Mouse (Mus musculus) forebrain, postnatal 0 days (tissue): ENCODE data around the gene Ptprt. TPM values are rescaled to one million over a fixed set of nuclear protein-coding genes. Genes with fewer than 3 reads are reported as not detected.
"Not testable (repeated sequence)": the region's sequence is repeated elsewhere in the genome, so short reads cannot be mapped to it uniquely, and the experiment has no call there.

Source experiments
- ATAC-seq: fragments of 200-750 bp; cut with Nextera tagmentation; 2 replicates; pipeline ENCODE4 v1.8.0; 2017; ENCODE audit warnings: mild to moderate bottlenecking, moderate library complexity
- DNase-seq: peaks from one replicate; pipeline ENCODE4 v3.0.0-alpha.2; 2015
- H3K27ac ChIP-seq: fragments of 300-500 bp; sonication (generic); 2 replicates; pipeline ENCODE4 v1.5.1; 2014; ENCODE audit warnings: low read depth, mild to moderate bottlenecking, antibody characterized with exemption, low read length, moderate library complexity, mixed read lengths
- H3K27me3 ChIP-seq: fragments of 300-500 bp; sonication (generic); 2 replicates; pipeline ENCODE4 v1.6.1; 2014; ENCODE audit warnings: mild to moderate bottlenecking, low read length, mixed read lengths; ENCODE audit not compliant: insufficient read depth
- H3K36me3 ChIP-seq: fragments of 300-500 bp; sonication (generic); 2 replicates; pipeline ENCODE4 v1.6.1; 2014; ENCODE audit warnings: mild to moderate bottlenecking, moderate library complexity; ENCODE audit not compliant: insufficient read depth
- H3K4me1 ChIP-seq: fragments of 300-500 bp; sonication (generic); 2 replicates; pipeline ENCODE4 v1.6.1; 2014; ENCODE audit warnings: antibody characterized with exemption; ENCODE audit not compliant: insufficient read depth
- H3K4me2 ChIP-seq: fragments of 300-500 bp; sonication (generic); 2 replicates; pipeline ENCODE4 v1.6.1; 2014; ENCODE audit warnings: low read depth, mild to moderate bottlenecking, moderate library complexity
- H3K4me3 ChIP-seq: fragments of 300-500 bp; sonication (generic); 2 replicates; pipeline ENCODE4 v1.5.1; 2014; ENCODE audit warnings: low read depth, low read length, mixed read lengths
- H3K9ac ChIP-seq: fragments of 300-500 bp; sonication (generic); 2 replicates; pipeline ENCODE4 v1.6.1; 2014; ENCODE audit warnings: mild to moderate bottlenecking
- H3K9me3 ChIP-seq: fragments of 300-500 bp; sonication (generic); 2 replicates; pipeline ENCODE4 v1.6.1; 2016; ENCODE audit warnings: low read length
- CTCF ChIP-seq: sonication (generic); IDR thresholded peaks from 2 replicates; pipeline ENCODE4 v1.5.1; 2016; ENCODE audit warnings: antibody characterized with exemption, control low read depth, low read depth
- WGBS: fragments of 180-500 bp; shearing (Covaris S2); extraction: QIAGEN DNeasy Blood & Tissue Kit; methylation state at CpG from one replicate; pipeline ENCODE4 v1.1.7; 2014; 5-methylcytosine and 5-hydroxymethylcytosine counted together
- polyA plus RNA-seq: library from polyadenylated mRNA; unstranded; fragments of >200 nt; fragmentation: Nextera tagmentation; extraction: Ambion mirVana; gene quantifications from 2 replicates; pipeline ENCODE4 v1.2.1, GENCODE M21; 2015
- total RNA-seq: library from RNA; depleted of rRNA; stranded (reverse); fragments of >200 nt; gene quantifications from 2 replicates; pipeline ENCODE4 v1.2.3, GENCODE M21; 2014

The Ptprt gene
- total and polyA plus RNA-seq, 2 experiments from 2014 or later, result 12.0 to 58.4 TPM

DNA sequence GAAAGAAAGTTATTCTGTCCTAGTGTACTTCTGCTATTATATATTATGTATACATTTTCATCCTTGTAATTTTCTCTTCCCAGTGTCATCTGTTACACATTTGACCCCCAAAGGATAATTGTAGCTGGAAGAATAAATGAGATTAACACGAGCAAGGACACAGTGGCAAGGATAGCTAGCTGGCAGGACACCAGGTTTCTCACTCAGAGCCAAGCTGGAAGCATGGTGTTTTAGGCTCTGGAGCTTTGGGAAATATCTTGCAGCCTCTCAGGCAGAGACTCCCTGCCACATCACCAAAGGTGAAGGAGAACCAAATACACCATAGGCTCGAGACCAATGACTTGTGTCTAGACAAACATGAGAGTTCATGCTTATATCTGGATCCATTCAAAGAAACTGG lies 1141.3 kb downstream of the Ptprt start:
- H3K4me1 ChIP-seq, result 0 out of 2 replicates have a peak, but pooled peaks cover 5% of the 10 kb centered on the region
- no peaks in the 10 kb centered on the region for H3K9me3 ChIP-seq
- H3K27ac ChIP-seq, result no peak overlapping the region
- no peak overlapping the region for H3K4me2 ChIP-seq
- no peak overlapping the region for H3K9ac ChIP-seq
- H3K27me3 ChIP-seq, result no peaks in the 10 kb centered on the region
- 57% methylated on average over 2 of the region's 2 CpGs for WGBS
- no peaks in the 10 kb centered on the region for H3K36me3 ChIP-seq
- TF ChIP-seq CTCF, result no peak
- ATAC-seq, result no peak
- H3K4me3 ChIP-seq, result no peak overlapping the region
- DNase-seq, result no peak

DNA sequence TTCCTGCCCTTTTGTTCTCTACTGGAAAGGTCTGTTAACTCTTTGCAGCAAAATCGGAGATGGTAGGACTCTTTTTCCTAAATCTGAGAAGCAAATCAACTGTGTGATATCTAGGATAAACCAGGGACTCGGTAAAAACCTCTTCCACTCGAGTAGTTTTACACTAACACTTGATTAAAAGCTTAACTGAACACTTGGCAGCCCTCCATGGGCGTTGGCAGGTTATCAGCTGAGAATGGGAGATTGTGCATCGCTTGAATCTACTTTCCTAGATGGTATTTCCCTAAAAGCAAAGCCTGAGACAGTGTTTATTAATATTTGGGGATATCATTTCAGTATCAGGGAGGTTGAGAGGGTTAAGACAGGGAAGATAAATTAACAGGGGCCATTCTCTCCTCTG lies 1144.0 kb downstream of the Ptprt start:
- no peak overlapping the region for H3K9ac ChIP-seq
- H3K27ac ChIP-seq, result no peak overlapping the region
- DNase-seq, result peak; percentile 78
- WGBS, result 13% methylated on average over 5 of the region's 5 CpGs
- no peaks in the 10 kb centered on the region for H3K36me3 ChIP-seq
- ATAC-seq, result no peak
- 0 out of 2 replicates have a peak, but pooled peaks cover 7% of the 10 kb centered on the region for H3K4me1 ChIP-seq
- no peak overlapping the region for H3K4me2 ChIP-seq
- TF ChIP-seq CTCF, result no peak
- no peaks in the 10 kb centered on the region for H3K9me3 ChIP-seq
- H3K4me3 ChIP-seq, result no peak overlapping the region
- no peaks in the 10 kb centered on the region for H3K27me3 ChIP-seq

DNA sequence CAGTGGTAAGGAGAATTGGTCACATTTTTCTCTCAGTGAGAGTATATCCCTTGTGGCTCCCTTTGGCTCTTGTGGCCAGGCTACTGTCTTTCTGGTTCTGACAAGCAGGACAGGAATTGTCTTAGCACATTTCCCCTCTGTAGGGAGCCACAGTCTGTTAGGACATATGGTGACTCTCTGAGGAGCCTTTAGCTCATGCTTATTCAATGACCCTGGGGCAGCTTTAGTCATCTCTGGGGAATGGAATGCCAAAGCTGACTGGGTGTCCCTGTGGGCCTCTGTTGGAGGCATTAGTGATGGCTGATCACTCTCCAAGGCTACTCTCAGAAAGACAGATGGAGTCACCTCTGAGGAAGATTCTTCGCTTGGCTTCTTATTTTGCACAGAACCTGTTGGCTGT lies 1147.7 kb downstream of the Ptprt start:
- Histone ChIP-seq H3K9me3 (no peaks in the 10 kb centered on the region), H3K4me1 (0 out of 2 replicates have a peak, but pooled peaks cover 7% of the 10 kb centered on the region), H3K27ac (no peak overlapping the region), H3K9ac (no peak overlapping the region), H3K36me3 (no peaks in the 10 kb centered on the region), H3K27me3 (no peaks in the 10 kb centered on the region), H3K4me3 (no peak overlapping the region), H3K4me2 (no peak overlapping the region)
- DNase-seq (no peak), ATAC-seq (0 out of 2 replicates have a peak, but pooled peaks have one; percentile 14)
- 61% methylated on average over 1 of the region's 1 CpGs for WGBS
- no peak for TF ChIP-seq CTCF

DNA sequence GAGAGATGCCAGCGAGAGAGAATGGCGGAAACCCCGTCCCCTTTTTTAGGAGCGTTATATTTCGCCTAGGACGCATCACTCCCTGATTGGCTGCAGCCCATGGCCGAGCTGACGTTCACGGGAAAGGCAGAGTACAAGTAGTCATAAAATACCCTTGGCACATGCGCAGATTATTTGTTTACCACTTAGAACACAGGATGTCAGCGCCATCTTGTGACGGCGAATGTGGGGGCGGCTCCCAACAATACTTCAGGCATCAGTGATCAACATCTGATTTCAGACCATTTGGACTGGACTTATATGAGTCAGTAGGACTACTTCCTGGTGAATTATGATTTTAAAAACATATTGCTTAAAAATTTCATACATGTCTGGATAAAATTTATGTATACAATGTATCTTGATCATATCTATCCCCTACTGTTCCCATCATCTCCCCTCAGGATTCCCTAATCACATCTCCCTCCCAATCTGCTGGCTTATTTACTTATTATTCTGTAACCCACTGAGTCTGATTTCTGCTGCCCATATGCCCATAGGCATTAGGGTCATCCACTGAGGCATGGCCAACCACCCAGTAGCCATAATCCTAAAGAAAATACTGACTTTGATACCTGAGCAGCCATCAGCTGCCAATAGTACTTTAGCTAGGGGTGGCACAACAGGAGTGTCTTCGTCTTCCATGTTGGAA lies 1148.9 kb downstream of the Ptprt start:
- not testable (repeated sequence) for H3K4me1 ChIP-seq, H3K9me3 ChIP-seq, H3K9ac ChIP-seq, H3K4me2 ChIP-seq, H3K36me3 ChIP-seq, H3K27ac ChIP-seq, H3K4me3 ChIP-seq, H3K27me3 ChIP-seq
- WGBS, result 21% methylated on average over 5 of the region's 15 CpGs
- peak; percentile 50 for TF ChIP-seq CTCF
- ATAC-seq (peak; percentile 83), DNase-seq (peak; percentile 66)

DNA sequence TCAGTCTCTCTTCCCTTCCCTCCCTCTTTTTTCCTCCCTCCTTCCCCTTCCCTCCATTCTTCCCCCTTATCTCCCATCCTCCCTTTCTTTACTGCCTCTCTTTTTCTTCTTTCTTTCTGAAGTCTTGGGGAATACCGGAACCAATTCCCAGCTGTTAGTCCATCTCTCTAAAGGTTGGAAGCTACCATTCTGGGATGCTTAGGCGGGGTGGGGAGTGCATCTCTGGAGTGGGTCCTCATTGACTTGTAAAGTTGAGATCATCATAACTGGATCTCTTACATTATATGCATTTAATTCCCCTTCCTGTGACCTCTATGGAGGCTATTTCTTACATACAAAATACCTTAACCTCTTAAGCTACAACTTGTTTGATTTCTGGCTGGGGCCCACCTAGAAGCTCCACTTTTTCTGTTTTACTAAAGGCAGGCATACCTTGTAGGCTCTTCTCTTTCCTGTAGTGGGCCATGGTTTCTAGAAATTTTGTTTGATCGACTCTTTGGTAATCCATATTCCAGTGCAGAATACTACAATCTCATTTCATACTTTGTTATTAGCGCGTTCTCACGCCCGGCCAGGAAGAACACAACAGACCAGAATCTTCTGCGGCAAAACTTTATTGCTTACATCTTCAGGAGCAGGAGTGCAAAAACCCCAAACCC lies 1149.7 kb downstream of the Ptprt start:
- ATAC-seq (0 out of 2 replicates have a peak, but pooled peaks have one; percentile 53), DNase-seq (no peak)
- Histone ChIP-seq H3K9ac (peak overlapping the region; percentile 25; the same call in 1 of the 2 replicates), H3K4me3 (peak overlapping the region; percentile 36), H3K36me3 (no peaks in the 10 kb centered on the region), H3K4me1 (0 out of 2 replicates have a peak, but pooled peaks cover 3% of the 10 kb centered on the region), H3K27me3 (no peaks in the 10 kb centered on the region), H3K4me2 (peak overlapping the region; percentile 46), H3K27ac (no peak overlapping the region), H3K9me3 (no peaks in the 10 kb centered on the region)
- no peak for TF ChIP-seq CTCF
- WGBS, result 11% methylated on average over 8 of the region's 8 CpGs

DNA sequence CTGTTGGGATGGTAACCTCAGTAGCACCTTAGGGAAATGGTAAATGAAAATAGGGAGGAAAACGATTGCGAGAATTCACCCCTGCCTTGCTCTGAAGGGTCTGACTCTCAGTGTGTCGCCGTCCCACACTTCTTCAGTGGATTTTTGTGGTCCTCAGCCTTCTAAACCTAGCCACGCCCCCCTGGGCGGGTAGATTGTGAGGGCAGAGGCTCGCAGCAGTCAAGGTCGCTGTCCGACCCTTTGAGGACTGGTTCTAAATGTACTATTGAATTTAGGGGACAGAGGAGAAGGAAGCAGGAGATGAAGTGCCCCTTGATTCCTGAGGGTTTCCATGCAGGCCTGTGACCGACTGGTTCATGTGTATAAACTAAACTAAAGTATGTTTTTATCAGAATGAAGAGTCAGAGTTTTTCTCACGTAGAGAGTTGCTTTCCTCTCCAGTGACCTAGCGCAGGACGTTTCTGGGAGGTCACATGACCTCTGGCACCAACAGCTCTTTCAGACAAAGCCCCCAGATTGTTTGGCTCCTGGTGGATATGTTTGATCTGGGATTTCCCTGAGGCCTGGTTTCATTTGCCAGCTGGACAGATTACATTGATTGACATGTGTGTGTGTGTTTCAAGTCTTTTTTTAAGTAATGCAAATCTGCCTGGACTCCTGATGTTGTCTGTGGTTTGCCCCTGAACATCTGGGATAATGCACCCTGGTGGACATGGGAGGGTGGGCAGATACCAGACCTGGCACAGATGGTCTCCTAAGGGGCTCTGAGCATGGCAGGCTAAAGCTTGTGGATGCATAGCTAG lies 1161.6 kb downstream of the Ptprt start:
- peak overlapping the region; percentile 30 for H3K4me3 ChIP-seq
- DNase-seq (peak; percentile 7), ATAC-seq (no peak)
- peak overlapping the region; percentile 43 for H3K9ac ChIP-seq
- 0 out of 2 replicates have a peak, but pooled peaks cover 3% of the 10 kb centered on the region for H3K4me1 ChIP-seq
- H3K27ac ChIP-seq, result no peak overlapping the region
- no peaks in the 10 kb centered on the region for H3K27me3 ChIP-seq
- H3K36me3 ChIP-seq, result no peaks in the 10 kb centered on the region
- WGBS, result 13% methylated on average over 13 of the region's 13 CpGs
- TF ChIP-seq CTCF, result no peak
- no peaks in the 10 kb centered on the region for H3K9me3 ChIP-seq
- peak overlapping the region; percentile 52 for H3K4me2 ChIP-seq
